Mouse (Mus musculus) heart, embryonic 10.5 days (tissue): ENCODE results near the gene Bloc1s3. TPM values are rescaled to one million over a fixed set of nuclear protein-coding genes. Genes with fewer than 3 reads are reported as not detected.
A peak's percentile ranks its signal among the peaks of the same experiment; 100 is the strongest.

Experiments used
- DNase-seq: peaks from one replicate; pipeline ENCODE4 v3.0.0-alpha.2; 2017; ENCODE audit warnings: low spot score
- H3K27ac ChIP-seq: fragments of 300-500 bp; sonication (generic); 2 replicates; pipeline ENCODE4 v1.5.1; 2016; ENCODE audit warnings: mild to moderate bottlenecking
- H3K27me3 ChIP-seq: fragments of 300-500 bp; sonication (generic); 2 replicates; pipeline ENCODE4 v1.6.1; 2016; ENCODE audit warnings: mild to moderate bottlenecking; ENCODE audit not compliant: poor library complexity, insufficient read depth, severe bottlenecking
- H3K36me3 ChIP-seq: fragments of 300-500 bp; sonication (generic); 2 replicates; pipeline ENCODE4 v1.6.1; 2016; ENCODE audit warnings: mild to moderate bottlenecking, moderate library complexity
- H3K4me1 ChIP-seq: fragments of 300-500 bp; sonication (generic); 2 replicates; pipeline ENCODE4 v1.6.1; 2016; ENCODE audit warnings: mild to moderate bottlenecking
- H3K4me3 ChIP-seq: fragments of 300-500 bp; sonication (generic); 2 replicates; pipeline ENCODE4 v1.5.1; 2016; ENCODE audit warnings: mild to moderate bottlenecking, moderate library complexity
- H3K9me3 ChIP-seq: fragments of 300-500 bp; sonication (generic); 2 replicates; pipeline ENCODE4 v1.6.1; 2016; ENCODE audit warnings: mild to moderate bottlenecking, moderate library complexity
- WGBS: fragments of 180-500 bp; shearing (Covaris S2); methylation state at CpG from one replicate; pipeline ENCODE4 v1.1.7; 2016; 5-methylcytosine and 5-hydroxymethylcytosine counted together
- polyA plus RNA-seq: library from polyadenylated mRNA; unstranded; fragments of >200 nt; fragmentation: Nextera tagmentation; extraction: Ambion mirVana; gene quantifications from 2 replicates; pipeline ENCODE4 v1.2.1, GENCODE M21; 2016

Gene Bloc1s3
- polyA plus RNA-seq, 1 experiment from 2014 or later, result 2.0 TPM

DNA sequence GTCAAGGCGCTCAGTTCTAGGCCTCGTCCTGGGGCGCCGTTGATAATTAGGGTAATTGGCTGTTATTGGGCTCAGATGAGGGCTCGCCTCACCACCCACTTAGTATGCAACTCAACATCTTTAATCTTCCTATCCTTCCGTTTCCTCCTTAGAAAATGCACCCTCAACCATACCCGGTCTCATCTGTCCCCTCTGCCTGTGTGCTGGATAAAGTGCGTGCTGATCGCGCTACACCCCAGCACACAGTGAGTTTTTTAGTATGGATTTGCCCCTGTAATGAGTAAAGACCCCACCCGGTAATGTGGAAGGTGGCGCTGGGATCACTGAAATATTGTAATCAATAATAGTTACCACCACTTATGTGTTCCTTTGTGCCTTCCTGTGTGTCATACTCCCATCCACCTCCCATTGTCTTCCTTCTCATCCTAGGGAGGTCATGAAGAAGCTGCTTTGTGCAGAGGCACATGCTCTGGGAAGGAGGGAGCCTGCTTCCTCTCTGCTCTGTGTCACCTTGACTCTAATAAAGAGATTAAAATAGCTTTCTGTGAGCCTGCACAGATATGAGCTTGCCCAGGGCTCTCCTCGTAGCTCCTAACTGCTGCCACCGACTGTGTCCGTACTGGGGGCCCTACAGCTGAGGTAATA lies 879 bp upstream of the Bloc1s3 start:
- H3K27me3 ChIP-seq, result no peaks in the 10 kb centered on the region
- peak overlapping the region; percentile 82 for H3K4me3 ChIP-seq
- peaks cover 18% of the 10 kb centered on the region for H3K4me1 ChIP-seq
- H3K27ac ChIP-seq, result peak overlapping the region; percentile 94
- no peak for DNase-seq
- no peaks in the 10 kb centered on the region for H3K9me3 ChIP-seq
- 5% methylated on average over 15 of the region's 15 CpGs for WGBS
- H3K36me3 ChIP-seq, result peaks cover 5% of the 10 kb centered on the region; the same call in 1 of the 2 replicates

DNA sequence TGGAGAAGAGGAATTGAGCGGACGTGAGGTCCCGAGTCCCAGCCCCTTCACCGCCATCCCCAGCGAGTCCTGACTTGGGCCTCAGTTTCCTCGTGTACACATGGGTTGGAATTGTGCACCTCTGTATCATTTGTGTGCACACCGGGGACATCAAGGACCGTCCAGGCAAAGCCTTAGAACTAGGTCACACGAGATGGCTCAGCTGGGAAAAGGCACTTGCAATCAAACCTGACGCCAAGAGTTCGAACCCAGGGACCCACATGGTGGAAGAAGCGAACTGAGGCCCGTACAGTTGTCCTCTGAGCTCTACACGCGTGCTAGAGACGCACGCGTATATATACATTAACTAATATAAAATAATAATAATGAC lies 570 bp downstream of the Bloc1s3 start:
- no peak for DNase-seq
- peaks cover 23% of the 10 kb centered on the region for H3K4me1 ChIP-seq
- peak overlapping the region; percentile 94 for H3K27ac ChIP-seq
- H3K9me3 ChIP-seq, result no peaks in the 10 kb centered on the region
- H3K36me3 ChIP-seq, result peaks cover 5% of the 10 kb centered on the region; the same call in 1 of the 2 replicates
- peak overlapping the region; percentile 82 for H3K4me3 ChIP-seq
- WGBS, result 5% methylated on average over 18 of the region's 18 CpGs
- H3K27me3 ChIP-seq, result no peaks in the 10 kb centered on the region

DNA sequence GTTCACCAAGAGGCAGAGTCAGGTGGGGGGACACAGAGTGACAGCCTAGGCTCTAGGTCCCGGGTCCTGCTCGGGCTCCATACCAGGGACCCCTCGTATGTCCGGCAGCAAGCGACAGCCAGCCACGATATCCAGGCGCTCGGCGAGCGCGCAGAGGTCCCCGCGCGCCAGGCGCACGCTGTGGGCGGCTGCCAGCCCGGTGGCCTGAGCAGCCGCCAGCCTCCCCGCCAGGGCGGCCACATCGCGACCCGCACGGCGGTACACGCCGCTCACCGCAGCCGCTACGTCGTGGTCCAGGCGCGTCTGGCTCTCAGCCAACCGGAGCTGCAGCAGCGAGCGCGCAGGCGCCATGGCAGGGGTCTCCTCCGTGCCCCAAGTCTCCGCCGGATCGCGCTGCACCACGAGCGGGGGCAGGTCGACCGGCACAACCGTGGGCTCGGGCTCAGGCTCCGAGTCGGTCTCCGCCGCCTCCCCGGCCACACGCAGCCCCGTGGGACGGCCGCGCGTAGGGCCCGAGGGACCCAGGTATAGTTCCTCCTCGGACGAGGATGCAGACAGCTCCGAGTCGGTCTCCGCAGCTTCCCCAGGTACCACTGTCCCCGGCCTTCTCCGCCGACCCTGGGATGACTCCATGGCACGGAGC lies 1.1 kb downstream of the Bloc1s3 start:
- DNase-seq, result no peak
- H3K9me3 ChIP-seq, result no peaks in the 10 kb centered on the region
- no peaks in the 10 kb centered on the region for H3K27me3 ChIP-seq
- H3K4me1 ChIP-seq, result peaks cover 23% of the 10 kb centered on the region
- H3K36me3 ChIP-seq, result peaks cover 5% of the 10 kb centered on the region; the same call in 1 of the 2 replicates
- under 1% methylated on average over 71 of the region's 71 CpGs for WGBS
- H3K4me3 ChIP-seq, result peak overlapping the region; percentile 82
- H3K27ac ChIP-seq, result peak overlapping the region; percentile 94

DNA sequence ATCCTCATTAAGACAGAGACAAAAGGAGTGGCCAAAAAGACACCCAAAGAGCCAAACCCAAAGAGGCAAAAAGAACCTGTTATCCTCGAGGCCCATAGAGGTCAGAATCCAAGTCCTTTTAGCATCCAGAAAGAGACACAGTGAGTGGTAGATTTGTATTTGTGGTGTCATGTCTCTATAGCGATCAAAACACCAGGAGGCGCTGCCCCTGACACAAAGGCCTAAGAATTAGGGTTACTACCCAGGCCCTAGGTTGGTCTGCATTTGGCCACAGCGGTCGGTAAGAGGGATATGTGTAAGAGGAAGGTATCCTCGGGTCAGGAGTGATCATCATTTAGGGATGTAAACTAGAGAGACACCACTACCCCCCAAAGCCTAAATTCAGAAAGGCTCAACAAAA lies 1.8 kb downstream of the Bloc1s3 start:
- Histone ChIP-seq H3K9me3 (no peaks in the 10 kb centered on the region), H3K27me3 (no peaks in the 10 kb centered on the region), H3K27ac (no peak overlapping the region), H3K4me3 (peak overlapping the region; percentile 82; the same call in 1 of the 2 replicates), H3K4me1 (peaks cover 23% of the 10 kb centered on the region), H3K36me3 (peaks cover 4% of the 10 kb centered on the region; the same call in 1 of the 2 replicates)
- no peak for DNase-seq
- 28% methylated on average over 6 of the region's 6 CpGs for WGBS

DNA sequence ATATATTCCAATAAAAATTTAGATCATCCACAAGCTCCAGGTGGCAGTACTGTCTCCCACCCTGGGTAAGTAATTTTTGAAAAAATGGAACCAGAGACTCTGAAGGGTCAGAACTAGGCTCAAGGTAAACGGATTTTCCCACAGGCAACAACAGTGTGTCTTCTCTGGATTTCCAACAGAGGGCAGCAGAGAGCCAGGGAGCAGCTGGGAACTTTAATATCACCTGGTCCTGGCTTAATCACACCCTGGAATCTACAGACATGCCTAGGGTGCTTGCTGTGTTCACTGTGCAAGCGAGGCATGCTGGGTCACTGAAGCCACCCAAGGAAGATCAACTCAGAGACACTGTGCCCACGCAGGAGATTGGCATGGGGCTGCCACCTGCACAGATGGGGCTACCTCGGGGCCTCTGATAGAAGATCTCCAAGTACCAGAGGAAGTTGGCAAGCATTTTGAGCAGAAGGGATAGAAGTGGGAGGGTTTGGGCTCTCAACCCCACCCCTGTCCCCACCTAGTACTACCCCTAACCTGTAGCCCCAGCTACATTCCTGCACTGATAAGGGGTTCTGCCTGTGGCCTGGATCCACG lies 4.6 kb downstream of the Bloc1s3 start:
- H3K36me3 ChIP-seq, result no peaks in the 10 kb centered on the region
- 30% methylated on average over 5 of the region's 5 CpGs for WGBS
- H3K4me3 ChIP-seq, result no peak overlapping the region
- no peak overlapping the region for H3K27ac ChIP-seq
- H3K9me3 ChIP-seq, result no peaks in the 10 kb centered on the region
- DNase-seq, result no peak
- H3K4me1 ChIP-seq, result peaks cover 24% of the 10 kb centered on the region
- H3K27me3 ChIP-seq, result no peaks in the 10 kb centered on the region

DNA sequence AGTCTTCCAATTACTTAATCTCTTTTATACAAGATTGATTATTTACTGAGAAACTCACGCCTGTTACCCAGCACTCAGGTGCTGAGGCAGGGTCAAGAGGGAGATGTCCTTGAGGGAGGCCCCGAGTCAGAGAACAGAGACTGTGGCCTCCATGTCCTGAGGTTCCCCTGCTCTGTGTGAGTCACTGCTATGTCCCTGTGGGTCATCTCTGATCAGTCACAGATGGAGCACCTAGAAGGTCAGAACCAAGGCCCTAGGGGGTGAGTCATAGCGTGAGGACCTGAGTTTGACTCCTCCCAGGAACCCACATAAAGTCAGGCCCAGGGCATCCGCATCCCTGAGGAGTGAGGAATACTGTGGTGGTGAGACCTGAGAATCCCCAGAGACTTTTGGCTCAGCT lies 6.5 kb downstream of the Bloc1s3 start:
- Histone ChIP-seq H3K9me3 (no peaks in the 10 kb centered on the region), H3K27ac (no peak overlapping the region), H3K4me3 (no peak overlapping the region), H3K4me1 (peaks cover 15% of the 10 kb centered on the region), H3K27me3 (no peaks in the 10 kb centered on the region), H3K36me3 (no peaks in the 10 kb centered on the region)
- 74% methylated on average over 4 of the region's 4 CpGs for WGBS
- DNase-seq, result no peak

DNA sequence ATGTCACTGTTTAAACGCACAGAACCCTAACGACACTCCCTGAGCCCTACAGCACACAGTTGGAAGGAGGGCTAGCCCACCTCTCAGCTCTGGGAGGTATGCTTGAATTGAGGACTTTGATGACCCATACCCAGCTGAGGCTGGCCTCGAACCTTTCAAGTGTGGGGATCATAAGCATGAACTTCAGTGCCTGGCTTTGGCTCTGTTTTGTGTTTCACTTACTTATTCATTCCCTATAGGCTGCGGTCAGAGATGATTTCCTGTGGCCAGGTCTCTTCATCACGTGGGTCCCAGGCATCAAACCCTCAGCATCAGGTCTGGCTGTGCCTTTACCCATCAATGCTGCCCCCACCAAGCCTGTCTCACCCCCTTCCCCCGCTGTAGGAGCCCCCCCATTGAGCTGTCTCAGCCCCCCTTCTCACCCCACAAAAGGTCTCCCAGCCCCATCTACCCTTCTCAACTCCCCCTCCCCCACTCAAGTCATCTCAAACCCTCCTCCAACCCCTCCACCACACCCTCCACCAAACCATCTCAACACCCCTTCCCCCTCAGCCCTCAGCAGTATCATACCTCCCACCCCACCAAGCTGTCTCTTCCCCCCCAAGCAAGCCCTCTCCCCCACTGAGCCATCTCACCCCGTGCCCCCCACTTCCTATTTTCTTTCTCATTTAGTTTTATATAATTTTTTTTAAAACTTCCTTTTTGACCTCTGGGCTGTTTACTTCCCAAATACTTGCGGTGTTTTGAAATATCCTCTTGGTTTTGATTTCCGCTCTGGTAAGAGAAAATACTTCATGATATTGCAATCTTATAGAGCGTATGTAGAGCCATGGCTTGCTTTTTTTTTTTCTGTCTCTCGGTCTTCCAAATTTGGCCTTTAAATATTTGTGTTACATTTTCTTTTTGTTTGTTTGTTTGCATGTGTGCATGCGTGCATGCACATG lies 7.5 kb downstream of the Bloc1s3 start:
- no peak for DNase-seq
- 66% methylated on average over 12 of the region's 12 CpGs for WGBS
- Histone ChIP-seq H3K4me1 (peaks cover 14% of the 10 kb centered on the region), H3K36me3 (no peaks in the 10 kb centered on the region), H3K27ac (no peak overlapping the region), H3K27me3 (no peaks in the 10 kb centered on the region), H3K4me3 (no peak overlapping the region), H3K9me3 (no peaks in the 10 kb centered on the region)

DNA sequence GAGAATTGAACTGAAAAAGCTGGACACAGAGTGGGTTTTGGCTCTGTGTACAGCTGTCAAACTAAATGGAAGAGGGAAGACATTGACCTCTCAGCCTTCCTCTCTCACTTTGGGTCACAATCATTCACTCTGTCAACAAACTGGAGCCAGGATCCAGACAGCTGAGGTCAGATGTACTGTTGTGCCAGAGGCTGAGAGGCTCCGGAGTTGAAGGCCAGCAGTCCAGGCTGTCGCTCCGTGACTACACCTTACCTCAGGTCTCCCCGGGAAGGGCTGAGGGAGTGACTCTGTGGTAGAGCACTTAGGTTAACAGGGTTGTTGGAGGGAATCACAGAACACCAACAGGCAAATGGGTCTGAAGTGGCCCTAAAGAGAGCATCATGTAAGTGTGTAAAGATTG lies 9.8 kb downstream of the Bloc1s3 start:
- WGBS, result 70% methylated on average over 4 of the region's 4 CpGs

DNA sequence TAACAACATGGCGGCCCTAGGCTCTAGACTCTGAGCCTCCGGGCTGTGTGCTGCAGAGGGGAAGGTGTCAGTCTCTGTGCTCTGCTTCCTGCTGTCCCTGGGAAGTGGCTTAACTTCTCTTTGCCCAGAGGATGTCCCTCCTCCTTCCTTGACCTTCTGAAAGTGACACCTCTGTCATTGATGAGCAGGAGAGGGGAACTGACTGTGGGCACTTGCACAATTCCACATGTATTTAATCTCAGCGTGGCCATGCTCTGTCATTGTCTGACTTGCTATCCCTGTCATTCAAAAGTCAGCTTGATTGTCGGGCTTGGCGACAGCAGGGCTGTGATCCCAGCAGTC lies 12.0 kb downstream of the Bloc1s3 start:
- 69% methylated on average over 5 of the region's 5 CpGs for WGBS
- no peak overlapping the region for H3K27ac ChIP-seq

More for the DNA sequence above, 9.8 kb downstream of the Bloc1s3 start:
- peaks cover 6% of the 10 kb centered on the region; the same call in 1 of the 2 replicates for H3K36me3 ChIP-seq
- DNase-seq, result no peak
- no peak overlapping the region for H3K27ac ChIP-seq
- H3K27me3 ChIP-seq, result peaks cover 10% of the 10 kb centered on the region
- H3K9me3 ChIP-seq, result no peaks in the 10 kb centered on the region
- peaks cover 15% of the 10 kb centered on the region for H3K4me1 ChIP-seq
- H3K4me3 ChIP-seq, result no peak overlapping the region

DNA sequence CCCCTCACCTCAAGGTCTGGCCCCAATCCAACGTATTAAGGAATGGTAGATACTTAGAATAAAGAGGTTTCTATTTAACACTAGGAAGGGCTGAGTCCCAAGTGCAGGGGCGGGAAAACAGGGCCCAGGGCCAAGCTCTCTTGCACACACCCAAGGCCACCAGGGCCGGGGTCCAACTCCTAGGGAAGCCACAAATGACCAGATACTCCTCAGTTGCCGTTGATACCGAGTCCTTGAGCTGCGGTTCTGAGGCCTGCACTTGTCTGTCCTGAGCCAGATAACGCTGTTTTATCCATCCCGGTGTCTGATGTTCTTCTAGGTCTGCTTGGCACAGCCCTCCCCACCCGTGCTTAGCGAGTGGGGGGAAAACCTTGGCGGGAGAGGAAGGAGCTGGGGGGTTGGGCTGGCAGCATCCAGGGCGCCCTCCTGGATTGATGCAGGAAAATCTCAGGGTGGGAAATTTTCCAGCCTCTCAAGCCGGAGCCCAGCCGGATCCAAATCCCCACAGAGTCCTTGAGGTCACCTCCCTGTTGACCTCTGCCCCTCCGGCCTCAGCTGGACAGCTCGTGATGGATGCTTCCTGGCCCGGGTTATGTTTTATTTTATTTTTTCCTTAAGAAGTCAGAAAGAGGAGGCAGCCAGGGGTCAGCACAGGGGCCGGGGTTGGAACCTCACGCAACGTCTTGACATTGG lies 12.5 kb downstream of the Bloc1s3 start:
- H3K9me3 ChIP-seq, result no peaks in the 10 kb centered on the region
- peaks cover 6% of the 10 kb centered on the region; the same call in 1 of the 2 replicates for H3K36me3 ChIP-seq
- no peak overlapping the region for H3K27ac ChIP-seq
- peaks cover 32% of the 10 kb centered on the region for H3K27me3 ChIP-seq
- H3K4me3 ChIP-seq, result no peak overlapping the region
- 64% methylated on average over 20 of the region's 20 CpGs for WGBS
- H3K4me1 ChIP-seq, result peaks cover 23% of the 10 kb centered on the region
- no peak for DNase-seq

More for the DNA sequence above, 12.0 kb downstream of the Bloc1s3 start:
- H3K27me3 ChIP-seq, result peaks cover 26% of the 10 kb centered on the region
- no peaks in the 10 kb centered on the region for H3K9me3 ChIP-seq
- DNase-seq, result no peak
- peaks cover 23% of the 10 kb centered on the region for H3K4me1 ChIP-seq
- H3K4me3 ChIP-seq, result no peak overlapping the region
- peaks cover 6% of the 10 kb centered on the region; the same call in 1 of the 2 replicates for H3K36me3 ChIP-seq

DNA sequence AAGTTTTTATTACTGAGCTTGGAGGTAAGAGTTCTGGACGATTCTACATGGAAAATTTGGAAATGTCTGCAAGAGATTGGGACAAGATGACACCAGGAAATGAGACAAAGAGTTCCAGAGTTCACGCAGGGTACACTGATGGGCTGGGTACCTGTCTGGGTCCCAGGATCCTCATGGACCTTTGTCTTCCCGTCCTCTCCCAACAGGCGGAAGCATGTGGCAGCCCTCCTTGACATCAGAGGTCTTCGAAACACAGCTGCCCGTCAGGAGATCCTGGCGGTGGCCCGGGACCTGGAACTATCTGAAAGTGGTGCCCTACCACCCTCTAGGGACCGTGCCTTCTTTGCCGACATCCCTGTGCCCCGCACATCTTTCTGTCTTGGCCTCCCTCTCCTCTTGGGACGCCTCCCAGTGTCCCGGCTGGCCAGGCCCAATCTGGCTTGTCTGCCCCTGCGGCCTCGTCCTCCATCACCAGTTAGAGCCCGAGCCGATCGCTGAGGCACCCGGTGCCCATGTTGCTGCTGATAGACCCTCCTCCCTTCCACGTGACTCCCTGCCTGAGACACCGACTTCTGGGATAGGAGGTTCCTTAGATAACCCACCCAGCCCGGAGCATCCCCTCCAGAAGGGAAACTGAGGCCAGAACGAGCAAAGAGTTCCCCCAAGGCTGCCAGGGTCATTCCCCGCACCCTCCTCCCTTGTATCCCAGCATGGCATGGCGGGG lies 13.3 kb downstream of the Bloc1s3 start:
- WGBS, result 74% methylated on average over 25 of the region's 25 CpGs
- Histone ChIP-seq H3K36me3 (peaks cover 6% of the 10 kb centered on the region; the same call in 1 of the 2 replicates), H3K4me3 (no peak overlapping the region), H3K9me3 (no peaks in the 10 kb centered on the region), H3K4me1 (peaks cover 20% of the 10 kb centered on the region), H3K27me3 (peaks cover 39% of the 10 kb centered on the region), H3K27ac (no peak overlapping the region)
- DNase-seq, result no peak
